Mouse (Mus musculus): ENCODE measurements around the gene Chrnb2. TPM values are rescaled to one million over a fixed set of nuclear protein-coding genes. Genes with fewer than 3 reads are reported as not detected.

Gene Chrnb2
- total and polyA plus RNA-seq, 3 experiments: 1.6 to 4.0 TPM; not detected in 1

- Histone ChIP-seq H3K79me2 (ENCODE audit: control insufficient read depth, insufficient read depth, low read length, poor library complexity) (no peaks in the 10 kb centered on the region), H3K36me3 (ENCODE audit: control insufficient read depth in 1 of 2, insufficient read depth in 2 of 2, low read length in 2 of 2) (peaks cover 0 to 4% of the 10 kb centered on the region in 2 experiments; a peak in 1 of 4 replicates), H3K27me3 (ENCODE audit: control insufficient read depth in 1 of 2, insufficient read depth in 2 of 2, low read length in 2 of 2) (no peaks in the 10 kb centered on the region), H3K9me3 (replicated peaks; ENCODE audit: insufficient read depth, low read length) (no peaks in the 10 kb centered on the region), H3K9ac (ENCODE audit: control insufficient read depth, low read depth, low read length, poor library complexity, severe bottlenecking) (peak overlapping the region; percentile 34; the same call in 1 of the 2 replicates), H3K27ac (ENCODE audit: control insufficient read depth, low read depth, low read length) (no peak overlapping the region), H3K4me3 (ENCODE audit: control insufficient read depth in 1 of 2, insufficient read depth in 1 of 2, low read depth in 2 of 2, low read length in 2 of 2) (peak overlapping the region; percentile 5 to 45), H3K4me1 (ENCODE audit: control insufficient read depth in 1 of 2, insufficient read depth in 2 of 2, low read length in 2 of 2) (peaks cover 0 to 14% of the 10 kb centered on the region in 2 experiments; a peak in 2 of 4 replicates)
- DNase-seq (ENCODE audit: low read depth, low spot score): peak; percentile 57
- TF ChIP-seq ETS1 (IDR thresholded peaks at IDR 0.05; ENCODE audit: low read depth, low read length) (no peak), MYC (IDR thresholded peaks at IDR 0.05; ENCODE audit: low read depth, low read length) (no peak), GATA1 (IDR thresholded peaks at IDR 0.05; ENCODE audit: low read depth, low read length) (no peak), MEF2A (IDR thresholded peaks at IDR 0.05; ENCODE audit: extremely low read depth, insufficient replicate concordance, low read depth, low read length, poor library complexity, severe bottlenecking) (no peak), POLR2AphosphoS5 (IDR thresholded peaks at IDR 0.05; ENCODE audit: borderline replicate concordance, low read depth, low read length) (no peak), CHD2 (IDR thresholded peaks at IDR 0.05; ENCODE audit: low read length) (no peak), MAZ (IDR thresholded peaks at IDR 0.05; ENCODE audit: low read depth, low read length) (0 out of 2 replicates have a peak, but pooled peaks have one; percentile 28), HCFC1 (IDR thresholded peaks at IDR 0.05; ENCODE audit: low read depth, low read length) (no peak), ELF1 (IDR thresholded peaks at IDR 0.05; ENCODE audit: low read depth, low read length) (no peak), MYB (IDR thresholded peaks at IDR 0.05; ENCODE audit: low read depth, low read length) (no peak), RCOR1 (IDR thresholded peaks at IDR 0.05; ENCODE audit: low read depth, low read length) (no peak), NELFE (IDR thresholded peaks at IDR 0.05; ENCODE audit: low read depth, low read length) (no peak), RAD21 (IDR thresholded peaks at IDR 0.05; ENCODE audit: low read depth, low read length) (peak; percentile 22), CHD1 (IDR thresholded peaks at IDR 0.05; ENCODE audit: low read depth, low read length) (no peak), EP300 (IDR thresholded peaks at IDR 0.05; ENCODE audit: low read depth in 1 of 2, low read length in 2 of 2) (no peak), ZNF384 (IDR thresholded peaks at IDR 0.05; ENCODE audit: low read depth, low read length) (no peak), POLR2A (IDR thresholded peaks at IDR 0.05; ENCODE audit: control insufficient read depth in 1 of 2, insufficient read depth in 1 of 2, low read depth in 1 of 2, low read length in 2 of 2, poor library complexity in 1 of 2) (no peak), GABPA (IDR thresholded peaks at IDR 0.05; ENCODE audit: low read depth, low read length) (no peak), MAX (IDR thresholded peaks at IDR 0.05; ENCODE audit: low read length) (no peak), TBP (IDR thresholded peaks at IDR 0.05; ENCODE audit: low read depth, low read length) (no peak), USF2 (IDR thresholded peaks at IDR 0.05; ENCODE audit: borderline replicate concordance in 1 of 2, insufficient read depth in 1 of 2, low read depth in 1 of 2, low read length in 2 of 2) (no peak), CTCF (IDR thresholded peaks at IDR 0.05 in 2 of 3, conservative IDR thresholded peaks at IDR 0.05 in 1 of 3; ENCODE audit: control insufficient read depth in 1 of 3, insufficient read depth in 1 of 3, low read depth in 2 of 3, low read length in 3 of 3, poor library complexity in 1 of 3, severe bottlenecking in 1 of 3) (peak; percentile 56 to 69 (median 57)), BHLHE40 (IDR thresholded peaks at IDR 0.05; ENCODE audit: borderline replicate concordance, low read depth, low read length) (no peak), UBTF (IDR thresholded peaks at IDR 0.05; ENCODE audit: borderline replicate concordance, insufficient read depth, low read depth, low read length) (no peak), JUND (IDR thresholded peaks at IDR 0.05; ENCODE audit: low read depth, low read length) (no peak), ZKSCAN1 (IDR thresholded peaks at IDR 0.05; ENCODE audit: low read depth, low read length) (no peak), ZMIZ1 (IDR thresholded peaks at IDR 0.05; ENCODE audit: low read depth, low read length) (no peak), USF1 (IDR thresholded peaks at IDR 0.05; ENCODE audit: low read depth, low read length) (no peak), MAFK (IDR thresholded peaks at IDR 0.05; ENCODE audit: borderline replicate concordance, low read depth, low read length) (no peak), POLR2AphosphoS2 (IDR thresholded peaks at IDR 0.05; ENCODE audit: low read length) (no peak), KAT2A (conservative IDR thresholded peaks at IDR 0.05; ENCODE audit: low read depth, low read length) (no peak), NRF1 (IDR thresholded peaks at IDR 0.05; ENCODE audit: insufficient read depth, low read depth, low read length, poor library complexity, severe bottlenecking) (no peak), ZC3H11A (IDR thresholded peaks at IDR 0.05; ENCODE audit: low read depth, low read length) (no peak), SMC3 (IDR thresholded peaks at IDR 0.05; ENCODE audit: low read depth, low read length) (peak; percentile 37), SIN3A (IDR thresholded peaks at IDR 0.05; ENCODE audit: low read length) (peak; percentile 42; the same call in 1 of the 2 replicates), TAL1 (IDR thresholded peaks at IDR 0.05; ENCODE audit: low read length) (no peak), E2F4 (IDR thresholded peaks at IDR 0.05; ENCODE audit: borderline replicate concordance, low read depth, low read length) (no peak), MXI1 (IDR thresholded peaks at IDR 0.05; ENCODE audit: low read depth, low read length) (no peak)
These were observed 31.3 kb upstream of the Chrnb2 start for GRCm38 (mm10) chr3:89795746-89796145.
